Mouse (Mus musculus): Measurements from ENCODE around the gene Arhgef10l. TPM values are rescaled to one million over a fixed set of nuclear protein-coding genes. Genes with fewer than 3 reads are reported as not detected.

Gene Arhgef10l
- total and polyA plus RNA-seq, 3 experiments = 10.2 to 26.0 TPM; not detected in 1

DNA sequence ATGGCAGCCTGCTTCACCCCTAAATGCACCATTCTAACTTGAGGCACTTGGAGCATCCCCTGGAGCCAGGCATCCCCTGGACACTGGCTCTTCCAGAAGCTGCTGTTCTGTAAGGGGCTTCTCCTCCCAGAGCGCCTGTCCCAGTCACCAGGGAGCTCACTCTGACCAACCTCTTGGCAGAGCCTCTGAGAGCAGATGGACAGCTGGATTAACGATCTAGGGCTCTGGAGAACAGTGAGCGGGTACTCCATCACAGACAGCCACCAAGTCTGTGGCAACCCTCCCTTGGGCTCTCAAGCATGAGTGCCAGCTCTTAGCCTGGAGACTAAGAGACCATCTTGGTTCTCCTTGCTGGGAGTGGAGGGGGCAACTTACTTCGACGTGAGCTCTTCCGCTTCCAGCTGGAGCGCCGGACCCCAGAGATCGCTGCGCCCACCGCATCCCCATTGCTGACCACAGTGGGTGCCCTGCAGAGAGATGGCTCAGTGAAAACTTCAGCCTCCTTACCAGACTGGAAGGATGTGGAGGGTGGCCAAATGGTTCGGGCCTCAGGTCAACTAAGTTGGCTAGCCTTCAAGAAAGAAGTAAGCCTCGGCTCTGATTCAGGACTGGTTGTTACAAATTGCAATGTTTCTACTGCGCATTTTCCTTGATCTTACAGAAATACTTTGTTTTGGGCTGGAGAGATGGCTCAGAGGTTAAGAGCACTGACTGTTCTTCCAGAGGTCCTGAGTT lies 71.9 kb downstream of the Arhgef10l start:
- H3K4me1 ChIP-seq (ENCODE audit: control insufficient read depth in 1 of 2, insufficient read depth in 2 of 2, low read length in 2 of 2) = no peaks in the 10 kb centered on the region
- no peak overlapping the region for H3K9ac ChIP-seq (ENCODE audit: control insufficient read depth, low read depth, low read length, poor library complexity, severe bottlenecking)
- H3K4me3 ChIP-seq (ENCODE audit: control insufficient read depth in 1 of 2, insufficient read depth in 1 of 2, low read depth in 2 of 2, low read length in 2 of 2) = no peak overlapping the region
- no peaks in the 10 kb centered on the region for H3K27me3 ChIP-seq (ENCODE audit: control insufficient read depth in 1 of 2, insufficient read depth in 2 of 2, low read length in 2 of 2)
- H3K79me2 ChIP-seq (ENCODE audit: control insufficient read depth, insufficient read depth, low read length, poor library complexity) = no peaks in the 10 kb centered on the region
- TF ChIP-seq KAT2A (conservative IDR thresholded peaks at IDR 0.05; ENCODE audit: low read depth, low read length) (no peak), ZMIZ1 (IDR thresholded peaks at IDR 0.05; ENCODE audit: low read depth, low read length) (no peak), E2F4 (IDR thresholded peaks at IDR 0.05; ENCODE audit: borderline replicate concordance, low read depth, low read length) (no peak), MYB (IDR thresholded peaks at IDR 0.05; ENCODE audit: low read depth, low read length) (no peak), POLR2AphosphoS2 (IDR thresholded peaks at IDR 0.05; ENCODE audit: low read length) (no peak), BHLHE40 (IDR thresholded peaks at IDR 0.05; ENCODE audit: borderline replicate concordance, low read depth, low read length) (no peak), GATA1 (IDR thresholded peaks at IDR 0.05; ENCODE audit: low read depth, low read length) (no peak), ZNF384 (IDR thresholded peaks at IDR 0.05; ENCODE audit: low read depth, low read length) (no peak)
- H3K36me3 ChIP-seq (ENCODE audit: control insufficient read depth in 1 of 2, insufficient read depth in 2 of 2, low read length in 2 of 2) = no peaks in the 10 kb centered on the region
- DNase-seq (ENCODE audit: low read depth, low spot score) = no peak
- no peaks in the 10 kb centered on the region for H3K9me3 ChIP-seq (replicated peaks; ENCODE audit: insufficient read depth, low read length)
- no peak overlapping the region for H3K27ac ChIP-seq (ENCODE audit: control insufficient read depth, low read depth, low read length)

DNA sequence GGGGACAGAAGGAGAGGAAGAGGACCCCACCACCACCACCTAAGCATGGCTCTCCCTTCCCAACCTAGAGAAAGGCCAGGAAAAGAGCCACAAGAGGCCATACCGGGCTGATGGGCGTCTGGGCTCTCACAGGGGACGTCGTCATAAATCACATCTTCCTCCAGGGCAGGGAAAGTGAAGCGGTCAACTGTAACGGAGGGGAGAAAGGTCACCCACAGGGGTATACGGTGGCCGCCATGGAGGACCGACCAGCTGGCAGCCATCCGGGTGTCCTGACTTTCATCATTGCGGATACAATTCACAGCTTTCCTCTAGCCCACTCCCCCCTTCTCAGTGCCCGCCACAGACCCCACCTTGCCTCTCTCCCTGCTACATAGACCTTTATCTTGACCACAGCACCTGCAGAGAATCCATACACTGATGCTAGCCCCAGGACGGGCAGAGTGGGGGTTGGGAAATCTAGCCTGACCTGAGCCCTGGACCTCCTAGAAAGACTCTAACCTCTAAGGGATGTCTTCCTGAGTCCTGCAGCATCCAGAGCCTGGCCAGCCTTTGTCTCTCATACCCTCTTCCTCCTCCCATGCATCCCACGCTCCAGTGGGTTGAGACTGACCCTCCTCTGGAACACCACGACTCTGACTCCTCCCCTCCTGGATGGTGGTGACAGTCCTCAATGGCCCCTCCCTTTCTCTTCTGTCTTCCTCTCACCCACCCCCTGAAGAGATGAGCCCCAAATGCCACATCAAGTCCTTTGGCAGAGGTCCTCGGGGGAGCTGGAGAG lies 72.6 kb downstream of the Arhgef10l start:
- H3K4me1 ChIP-seq (ENCODE audit: control insufficient read depth in 1 of 2, insufficient read depth in 2 of 2, low read length in 2 of 2) = no peaks in the 10 kb centered on the region
- no peak for TF ChIP-seq ETS1 (IDR thresholded peaks at IDR 0.05; ENCODE audit: low read depth, low read length)
- no peak for TF ChIP-seq SIN3A (IDR thresholded peaks at IDR 0.05; ENCODE audit: low read length)
- H3K9ac ChIP-seq (ENCODE audit: control insufficient read depth, low read depth, low read length, poor library complexity, severe bottlenecking) = no peak overlapping the region
- no peak overlapping the region for H3K4me3 ChIP-seq (ENCODE audit: control insufficient read depth in 1 of 2, insufficient read depth in 1 of 2, low read depth in 2 of 2, low read length in 2 of 2)
- H3K79me2 ChIP-seq (ENCODE audit: control insufficient read depth, insufficient read depth, low read length, poor library complexity) = no peaks in the 10 kb centered on the region
- no peaks in the 10 kb centered on the region for H3K36me3 ChIP-seq (ENCODE audit: control insufficient read depth in 1 of 2, insufficient read depth in 2 of 2, low read length in 2 of 2)
- no peaks in the 10 kb centered on the region for H3K27me3 ChIP-seq (ENCODE audit: control insufficient read depth in 1 of 2, insufficient read depth in 2 of 2, low read length in 2 of 2)
- no peaks in the 10 kb centered on the region for H3K9me3 ChIP-seq (replicated peaks; ENCODE audit: insufficient read depth, low read length)
- H3K27ac ChIP-seq (ENCODE audit: control insufficient read depth, low read depth, low read length) = no peak overlapping the region
- no peak for DNase-seq (ENCODE audit: low read depth, low spot score)

GRCm38 (mm10) chr4:140592217-140592759 lies 73.5 kb downstream of the Arhgef10l start:
- H3K9me3 ChIP-seq (replicated peaks; ENCODE audit: insufficient read depth, low read length) = no peaks in the 10 kb centered on the region
- no peaks in the 10 kb centered on the region for H3K36me3 ChIP-seq (ENCODE audit: control insufficient read depth in 1 of 2, insufficient read depth in 2 of 2, low read length in 2 of 2)
- peak; percentile 84 for TF ChIP-seq RAD21 (IDR thresholded peaks at IDR 0.05; ENCODE audit: low read depth, low read length)
- peak; percentile 62 to 92 (median 90) for TF ChIP-seq CTCF (IDR thresholded peaks at IDR 0.05 in 2 of 3, conservative IDR thresholded peaks at IDR 0.05 in 1 of 3; ENCODE audit: control insufficient read depth in 1 of 3, insufficient read depth in 1 of 3, low read depth in 2 of 3, low read length in 3 of 3, poor library complexity in 1 of 3, severe bottlenecking in 1 of 3)
- TF ChIP-seq SMC3 (IDR thresholded peaks at IDR 0.05; ENCODE audit: low read depth, low read length) = peak; percentile 85
- TF ChIP-seq MYC (IDR thresholded peaks at IDR 0.05; ENCODE audit: low read depth, low read length) = peak; percentile 91
- no peak for TF ChIP-seq TBP (IDR thresholded peaks at IDR 0.05; ENCODE audit: low read depth, low read length)
- no peak for TF ChIP-seq ETS1 (IDR thresholded peaks at IDR 0.05; ENCODE audit: low read depth, low read length)
- no peak for TF ChIP-seq E2F4 (IDR thresholded peaks at IDR 0.05; ENCODE audit: borderline replicate concordance, low read depth, low read length)
- TF ChIP-seq MXI1 (IDR thresholded peaks at IDR 0.05; ENCODE audit: low read depth, low read length) = peak; percentile 46; the same call in 1 of the 2 replicates
- peak; percentile 66 for TF ChIP-seq ZC3H11A (IDR thresholded peaks at IDR 0.05; ENCODE audit: low read depth, low read length)
- TF ChIP-seq USF1 (IDR thresholded peaks at IDR 0.05; ENCODE audit: low read depth, low read length) = 0 out of 2 replicates have a peak, but pooled peaks have one; percentile 28
- TF ChIP-seq ELF1 (IDR thresholded peaks at IDR 0.05; ENCODE audit: low read depth, low read length) = 0 out of 2 replicates have a peak, but pooled peaks have one; percentile 27
- TF ChIP-seq SIN3A (IDR thresholded peaks at IDR 0.05; ENCODE audit: low read length) = peak; percentile 42; the same call in 1 of the 2 replicates
- peak; percentile 68 for TF ChIP-seq MAX (IDR thresholded peaks at IDR 0.05; ENCODE audit: low read length)
- no peak overlapping the region for H3K4me3 ChIP-seq (ENCODE audit: control insufficient read depth in 1 of 2, insufficient read depth in 1 of 2, low read depth in 2 of 2, low read length in 2 of 2)
- DNase-seq (ENCODE audit: low read depth, low spot score) = peak; percentile 77
- no peaks in the 10 kb centered on the region for H3K27me3 ChIP-seq (ENCODE audit: control insufficient read depth in 1 of 2, insufficient read depth in 2 of 2, low read length in 2 of 2)
- H3K27ac ChIP-seq (ENCODE audit: control insufficient read depth, low read depth, low read length) = no peak overlapping the region
- H3K9ac ChIP-seq (ENCODE audit: control insufficient read depth, low read depth, low read length, poor library complexity, severe bottlenecking) = no peak overlapping the region
- H3K79me2 ChIP-seq (ENCODE audit: control insufficient read depth, insufficient read depth, low read length, poor library complexity) = no peaks in the 10 kb centered on the region
- no peaks in the 10 kb centered on the region for H3K4me1 ChIP-seq (ENCODE audit: control insufficient read depth in 1 of 2, insufficient read depth in 2 of 2, low read length in 2 of 2)
